Mouse (Mus musculus): ENCODE data around the gene Rnf126.

The Rnf126 gene

DNA sequence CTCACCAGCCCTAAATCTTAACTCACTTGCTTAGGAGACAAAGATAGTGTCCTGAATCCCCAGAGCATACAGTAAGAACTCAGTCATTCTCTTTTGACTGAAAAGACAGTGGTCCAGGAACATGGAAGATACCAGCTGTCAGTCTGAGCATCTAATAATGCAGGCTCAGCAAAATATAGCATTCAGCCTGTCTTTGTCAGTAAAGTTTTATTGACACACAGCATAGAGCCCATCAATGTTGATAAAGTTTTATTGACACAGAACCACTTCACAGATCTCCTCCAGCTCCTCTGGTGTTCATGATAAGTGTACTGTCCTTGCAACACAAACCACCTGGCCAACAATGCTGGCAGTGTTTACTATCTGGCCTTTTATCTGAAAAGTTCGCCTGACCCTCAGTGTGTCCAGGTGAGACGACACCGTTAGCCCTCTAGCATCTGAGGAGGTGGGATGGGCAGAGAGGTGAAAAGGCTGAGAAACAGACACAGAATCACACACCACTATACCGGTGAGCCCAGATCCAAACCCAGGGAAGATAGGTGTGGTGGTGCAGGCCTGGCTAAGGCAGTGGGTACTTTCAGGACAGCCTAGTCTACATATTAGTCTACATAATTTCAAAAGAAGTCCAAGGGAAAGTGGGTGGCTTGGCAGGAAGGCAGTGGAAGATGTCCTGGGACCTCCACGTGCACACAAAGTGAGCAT is 25.7 kb upstream of the Rnf126 start:
- no peak for DNase-seq (ENCODE audit: low read depth, low spot score)

DNA sequence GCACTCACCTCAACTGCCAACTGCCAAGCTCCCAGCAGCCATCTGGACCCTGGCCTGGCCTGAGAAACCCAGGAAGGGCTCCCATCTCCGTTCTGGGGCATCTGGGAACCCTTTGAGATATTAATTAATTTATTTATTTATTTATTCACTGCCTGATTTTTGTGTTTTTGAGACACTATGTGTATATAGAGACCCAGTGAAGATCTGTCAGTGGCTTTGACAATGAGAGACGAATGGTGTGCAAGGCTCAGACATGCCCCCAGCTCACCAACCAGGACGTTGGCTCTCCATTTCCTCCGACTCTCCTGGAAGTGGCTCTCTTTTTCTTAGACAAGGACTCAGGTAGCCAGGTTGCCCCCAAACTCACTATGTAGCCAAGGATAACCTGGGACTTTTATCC is 24.1 kb upstream of the Rnf126 start, which contains the start of gene Prss57:
Gene Prss57 (minus strand): TSS at position 101 of the 400 bp plus-strand sequence.
- DNase-seq (ENCODE audit: low read depth, low spot score) = no peak

DNA sequence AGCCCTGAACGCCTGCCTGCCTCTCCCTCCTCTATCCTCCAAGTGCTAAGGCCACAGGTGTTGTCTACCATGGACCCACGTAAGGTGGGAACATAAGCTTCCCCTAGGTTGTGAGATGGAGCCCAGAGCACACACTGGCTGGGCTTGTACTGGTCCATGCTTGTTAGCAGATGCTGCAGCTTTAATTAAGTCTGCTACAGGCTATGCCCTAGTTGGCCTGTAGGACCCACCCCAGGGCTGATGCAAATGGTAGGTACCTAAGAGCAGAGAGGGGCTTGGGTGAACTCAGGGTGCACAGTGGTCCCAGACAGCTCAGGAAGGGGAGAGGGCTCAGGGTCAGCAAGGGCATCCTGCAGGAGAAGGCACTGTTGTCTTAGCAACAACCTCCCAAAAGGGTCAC is 22.8 kb upstream of the Rnf126 start:
- no peak for DNase-seq (ENCODE audit: low read depth, low spot score)

DNA sequence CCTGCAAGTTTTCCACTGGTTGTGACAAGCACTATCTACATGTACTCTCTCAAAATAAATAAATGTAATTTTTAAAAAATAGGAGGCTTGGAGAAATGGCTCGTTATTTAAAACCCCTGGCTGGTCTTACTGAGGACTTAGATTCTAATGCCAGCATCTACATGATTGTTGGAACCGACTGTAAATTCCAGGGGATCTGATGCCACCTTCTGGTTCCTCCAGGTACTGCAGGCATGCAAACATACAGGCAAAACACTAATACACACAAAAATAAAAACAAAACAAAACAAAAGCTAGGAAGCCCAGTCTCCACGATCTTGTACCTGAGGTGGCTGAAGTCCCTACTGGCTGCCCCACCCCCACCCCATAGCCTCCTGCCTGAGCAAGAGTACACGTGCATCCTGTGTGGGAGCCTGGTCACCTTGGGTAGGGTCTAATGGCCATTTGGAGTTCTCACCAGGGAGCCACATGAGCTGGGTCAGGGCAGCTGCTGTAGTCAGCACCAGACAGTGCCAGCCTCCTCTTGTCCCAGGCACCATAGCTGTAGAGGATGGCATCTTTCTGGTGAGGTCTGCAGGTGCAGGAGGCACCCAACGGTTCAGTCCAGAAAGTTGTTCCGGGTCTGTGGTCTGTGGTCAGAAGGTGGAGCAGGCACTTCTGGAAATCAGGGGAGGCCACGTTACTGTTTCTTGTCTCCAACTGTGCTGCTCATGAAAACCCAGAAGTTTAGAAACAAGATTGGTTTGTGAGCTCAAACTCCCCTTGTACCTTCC is 21.8 kb upstream of the Rnf126 start:
- peak; percentile 61 for DNase-seq (ENCODE audit: low read depth, low spot score)

DNA sequence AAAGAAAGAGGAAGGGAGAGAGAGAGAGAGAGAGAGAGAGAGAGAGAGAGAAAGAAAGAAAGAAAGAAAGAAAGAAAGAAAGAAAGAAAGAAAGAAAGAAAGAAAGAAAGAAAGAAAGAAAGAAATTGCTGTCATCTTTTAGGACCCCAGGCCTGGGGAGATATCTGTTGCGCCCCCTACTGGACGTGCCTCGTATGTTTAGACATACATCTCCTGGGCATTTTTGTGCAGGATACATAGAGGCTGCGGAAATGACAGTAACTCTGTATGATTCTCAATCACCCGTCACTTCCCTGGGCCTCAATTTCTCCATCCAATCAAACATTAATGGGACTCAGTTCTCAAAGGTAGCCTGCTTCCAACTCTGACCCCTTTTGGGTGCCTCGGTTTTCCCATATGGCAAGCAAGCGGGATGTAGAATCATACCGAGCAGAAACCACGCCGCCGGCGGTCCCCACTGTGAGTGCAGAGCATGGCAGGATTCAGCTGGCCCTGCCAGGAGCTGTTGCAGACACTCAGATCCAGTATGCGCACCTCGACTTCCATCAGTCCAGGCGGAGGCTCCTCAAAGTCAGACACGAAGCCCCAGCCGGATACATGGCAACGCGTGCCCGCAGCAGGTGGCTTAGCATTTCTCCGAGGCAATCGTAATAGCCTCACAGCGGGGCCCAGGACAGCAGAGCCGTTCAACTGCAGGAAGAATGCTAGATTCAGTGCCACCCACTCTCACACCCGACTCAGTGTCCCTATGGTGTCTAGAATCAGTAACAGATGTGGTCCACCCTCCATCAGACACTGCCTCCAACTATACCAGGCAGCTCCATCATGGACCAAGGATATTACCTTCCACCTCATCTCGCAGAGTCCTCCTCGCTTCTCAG is 17.4 kb upstream of the Rnf126 start:
- no peak for DNase-seq (ENCODE audit: low read depth, low spot score)

DNA sequence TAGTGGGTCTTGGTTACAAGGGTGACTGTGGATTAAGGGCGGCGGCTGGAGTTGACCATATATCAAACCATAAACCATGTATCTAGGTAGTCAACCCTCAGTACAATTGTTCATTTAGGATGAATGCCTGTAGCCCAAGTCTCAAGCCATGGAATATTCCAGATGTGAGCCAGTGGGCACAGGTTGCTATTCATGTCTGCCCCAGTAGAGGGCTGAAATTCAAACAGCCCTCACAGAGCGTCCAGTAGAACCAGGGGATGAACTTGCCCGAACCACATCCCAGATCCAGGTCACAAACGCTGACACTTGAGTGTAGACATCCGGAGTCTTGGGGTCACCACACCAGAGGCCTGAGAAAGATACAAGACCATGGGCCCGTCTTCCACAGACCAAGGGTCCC is 16.3 kb upstream of the Rnf126 start:
- no peak for DNase-seq (ENCODE audit: low read depth, low spot score)

DNA sequence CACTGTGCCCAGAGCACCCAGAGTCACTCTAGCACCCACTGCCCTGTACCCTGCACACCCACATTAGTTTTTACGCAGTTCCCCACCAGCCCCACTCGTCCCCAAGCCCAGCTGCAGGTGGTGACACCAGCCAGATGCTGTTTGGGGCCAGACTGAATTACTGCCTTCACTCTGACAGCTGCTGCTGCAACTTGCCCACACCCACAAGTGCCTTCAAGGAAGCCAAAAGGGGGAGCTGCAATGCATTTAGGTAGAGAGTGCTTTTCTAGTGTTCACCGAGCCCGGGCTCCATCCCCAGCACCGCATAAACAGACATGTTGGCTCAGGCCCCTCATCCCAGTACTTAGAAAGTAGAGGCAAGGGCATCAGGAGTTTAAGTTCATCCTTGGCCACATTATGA is 15.2 kb upstream of the Rnf126 start:
- no peak for DNase-seq (ENCODE audit: low read depth, low spot score)

DNA sequence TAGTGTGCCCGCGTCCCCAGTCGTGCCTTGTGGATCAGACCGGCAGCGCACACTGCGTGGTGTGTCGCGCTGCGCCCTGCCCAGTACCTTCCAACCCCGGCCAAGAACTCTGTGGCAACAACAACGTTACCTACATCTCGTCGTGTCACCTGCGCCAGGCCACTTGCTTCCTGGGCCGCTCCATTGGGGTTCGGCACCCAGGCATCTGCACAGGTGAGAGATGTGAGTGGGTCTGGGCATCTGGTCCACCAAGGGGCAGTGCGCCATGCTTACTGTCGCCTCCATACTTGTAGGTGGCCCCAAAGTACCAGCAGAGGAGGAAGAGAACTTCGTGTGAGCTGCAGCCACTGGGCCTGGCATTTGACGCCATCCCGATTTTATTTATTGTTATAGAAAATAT is 14.4 kb upstream of the Rnf126 start:
- no peak for DNase-seq (ENCODE audit: low read depth, low spot score)

DNA sequence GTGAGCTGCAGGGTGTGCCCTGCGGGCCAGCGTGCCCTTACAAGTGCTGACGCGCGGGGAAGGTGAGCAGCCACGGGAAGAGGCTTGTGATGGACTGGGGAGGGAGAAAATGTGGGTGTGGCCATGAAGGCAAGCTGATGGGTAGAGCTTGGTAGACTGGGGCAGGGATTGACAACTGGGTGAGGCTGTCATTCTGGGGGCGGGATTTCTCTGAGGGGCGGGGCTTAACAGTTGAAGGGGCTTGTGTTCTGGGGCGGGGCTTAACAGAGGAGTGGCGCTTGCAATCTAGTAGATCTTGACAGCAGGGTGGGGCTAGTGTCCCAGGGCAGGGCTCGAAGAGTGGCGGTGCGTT is 13.9 kb upstream of the Rnf126 start:
- DNase-seq (ENCODE audit: low read depth, low spot score) = no peak

DNA sequence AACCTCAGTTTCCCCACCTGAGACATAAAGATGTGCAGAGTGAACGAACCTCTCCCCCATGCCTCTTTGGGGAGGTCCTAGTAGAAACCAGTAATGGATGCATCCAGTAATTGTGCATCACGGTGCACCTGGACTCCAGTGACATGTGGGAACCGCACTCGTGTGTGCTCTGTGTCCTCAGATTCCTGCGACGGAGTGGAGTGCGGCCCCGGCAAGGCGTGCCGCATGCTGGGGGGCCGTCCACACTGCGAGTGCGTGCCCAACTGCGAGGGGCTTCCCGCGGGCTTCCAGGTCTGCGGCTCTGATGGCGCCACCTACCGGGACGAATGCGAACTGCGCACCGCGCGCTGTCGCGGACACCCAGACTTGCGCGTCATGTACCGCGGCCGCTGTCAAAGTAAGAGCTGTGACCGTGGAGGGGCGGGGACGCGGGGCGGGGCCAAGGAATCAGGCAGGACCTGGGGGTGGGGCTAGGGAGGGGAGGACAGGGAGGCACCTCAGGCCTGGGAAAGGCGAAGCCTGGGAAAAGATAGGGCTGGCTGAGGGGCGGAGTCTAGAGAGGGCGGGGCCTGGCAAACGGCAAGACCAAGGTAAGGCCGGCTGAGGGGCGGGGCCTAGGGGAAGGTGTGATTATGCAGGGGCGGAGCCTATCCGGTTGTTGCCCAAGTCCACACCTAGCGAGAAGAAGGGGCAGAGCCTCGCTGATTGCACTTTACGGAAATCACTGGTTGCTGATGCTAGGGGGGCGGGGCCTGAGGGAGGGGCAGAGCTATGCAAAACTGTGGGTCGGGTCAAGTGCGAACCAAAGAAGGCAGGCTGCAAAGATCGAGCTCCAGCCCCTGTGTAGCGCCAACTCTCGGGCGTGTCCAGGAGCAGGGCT is 13.3 kb upstream of the Rnf126 start:
- peak; percentile 94 for DNase-seq (ENCODE audit: low read depth, low spot score)

DNA sequence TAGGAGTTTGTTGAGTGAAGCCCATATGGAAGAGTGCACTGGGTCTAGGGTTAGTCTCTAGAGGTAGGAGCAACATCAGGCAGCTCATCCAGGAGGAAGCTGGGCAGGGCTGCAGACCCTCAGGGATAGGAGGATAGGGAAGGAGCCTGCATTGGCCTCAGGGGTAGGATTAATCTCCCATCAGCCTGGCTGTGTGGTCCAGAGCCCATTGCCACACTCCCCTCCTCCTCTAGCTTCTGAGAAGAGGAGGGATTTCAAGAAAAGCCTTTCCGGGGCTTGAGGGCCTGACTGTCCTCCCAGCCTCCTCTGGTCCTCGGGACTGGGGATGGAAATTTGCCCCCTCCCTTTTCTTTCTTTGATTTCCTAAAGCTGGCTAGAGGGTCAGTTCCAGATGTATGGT is 12.4 kb upstream of the Rnf126 start:
- no peak for DNase-seq (ENCODE audit: low read depth, low spot score)

DNA sequence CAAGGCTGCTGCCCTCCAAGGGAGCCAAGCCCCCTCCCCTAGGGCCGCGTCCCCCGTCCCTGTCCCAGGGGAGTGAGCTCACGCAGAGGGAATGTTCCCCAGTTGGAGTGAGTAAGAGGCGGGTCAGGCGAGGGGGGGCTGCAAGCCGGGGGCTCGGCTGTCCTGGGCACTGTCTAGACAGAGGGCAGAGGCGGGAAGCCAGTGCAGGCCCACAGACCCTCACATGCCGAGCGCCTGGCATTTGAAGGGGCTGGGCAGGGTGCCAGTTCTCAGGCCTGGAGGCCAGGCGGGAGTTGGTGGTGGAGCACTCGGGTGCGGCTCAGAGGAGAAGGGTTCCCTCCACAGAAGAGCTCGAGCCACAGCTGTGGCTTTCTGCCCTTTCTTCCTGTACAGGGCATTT is 11.3 kb upstream of the Rnf126 start:
- DNase-seq (ENCODE audit: low read depth, low spot score) = no peak

DNA sequence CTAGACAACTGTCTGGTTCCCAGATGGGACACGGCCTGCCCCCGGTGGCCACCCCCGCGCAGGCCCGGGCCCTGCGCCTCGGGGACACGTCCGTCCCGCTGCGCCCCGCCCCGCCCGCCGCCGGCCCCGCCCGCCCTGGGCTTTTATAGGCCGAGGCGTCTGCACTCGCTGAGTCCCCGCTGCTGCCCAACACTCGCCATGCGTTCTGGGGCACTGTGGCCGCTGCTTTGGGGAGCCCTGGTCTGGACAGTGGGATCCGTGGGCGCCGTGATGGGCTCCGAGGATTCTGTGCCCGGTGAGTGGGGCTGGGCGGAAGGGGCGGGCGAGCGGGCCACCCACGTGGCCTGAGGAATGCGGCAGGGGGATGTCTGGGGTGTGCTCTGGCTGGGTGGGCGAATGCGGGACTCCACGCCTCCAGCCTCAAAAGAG is 10.4 kb upstream of the Rnf126 start, which contains the start of gene Fstl3:
Gene Fstl3 (plus strand): TSS at position 170 of the 429 bp plus-strand sequence.
- no peak for DNase-seq (ENCODE audit: low read depth, low spot score)

DNA sequence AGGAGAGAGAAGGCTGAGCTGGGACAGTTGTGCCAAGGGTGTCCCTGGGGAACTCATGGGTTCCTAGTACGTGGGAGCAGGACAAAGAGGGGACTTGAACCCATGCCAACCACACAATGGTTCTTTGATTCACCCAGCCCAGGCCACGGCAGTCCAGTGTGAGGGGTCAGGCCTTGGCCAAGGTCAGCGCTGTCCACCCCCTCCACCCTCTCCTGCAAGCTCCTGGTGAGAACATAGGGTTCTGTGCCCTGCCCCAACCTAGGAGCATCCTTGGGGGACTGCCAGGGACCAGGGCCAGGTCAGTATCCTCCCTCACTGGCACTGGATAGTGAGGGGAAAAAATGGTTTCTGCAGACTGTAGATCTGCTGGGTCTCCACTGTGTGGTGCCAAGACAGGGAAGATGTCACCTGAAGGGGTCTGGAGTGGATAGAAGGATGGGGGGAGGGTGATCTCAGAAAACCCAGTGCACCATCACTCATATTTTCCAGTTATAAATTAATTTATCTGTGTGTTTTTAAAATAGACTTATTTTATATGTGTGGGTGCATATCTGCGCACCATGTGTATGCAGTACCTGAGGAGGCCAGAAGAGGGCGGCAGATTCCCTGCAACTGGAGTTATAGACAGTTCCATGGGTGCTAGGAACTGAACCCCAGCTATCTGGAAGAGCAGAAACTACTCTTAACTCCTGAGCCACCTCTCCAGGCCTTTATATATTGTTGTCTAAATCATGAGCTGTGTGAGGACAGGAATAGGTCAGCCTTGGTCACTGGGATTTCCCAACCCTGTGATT is 7.9 kb upstream of the Rnf126 start:
- DNase-seq (ENCODE audit: low read depth, low spot score) = no peak

DNA sequence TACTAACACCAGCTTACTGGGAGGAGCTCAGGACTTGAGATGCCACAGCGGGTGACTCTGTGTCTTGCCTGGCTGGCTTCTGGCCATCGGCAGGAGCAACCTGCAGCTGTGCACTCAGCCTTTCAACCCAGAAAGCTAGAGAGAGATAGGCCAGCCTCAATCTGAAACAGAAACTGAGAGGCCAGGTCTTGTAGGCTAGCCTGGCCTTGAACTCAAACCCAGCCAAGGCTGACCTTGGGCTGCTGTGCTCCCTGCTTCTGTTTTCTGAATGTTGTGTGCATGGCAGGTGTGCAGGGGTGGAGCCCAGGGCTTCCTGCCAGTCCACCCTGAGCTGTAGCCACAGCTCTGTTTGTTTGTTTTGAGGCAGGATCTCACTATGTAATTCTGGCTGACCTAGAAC is 6.5 kb upstream of the Rnf126 start:
- no peak for DNase-seq (ENCODE audit: low read depth, low spot score)

DNA sequence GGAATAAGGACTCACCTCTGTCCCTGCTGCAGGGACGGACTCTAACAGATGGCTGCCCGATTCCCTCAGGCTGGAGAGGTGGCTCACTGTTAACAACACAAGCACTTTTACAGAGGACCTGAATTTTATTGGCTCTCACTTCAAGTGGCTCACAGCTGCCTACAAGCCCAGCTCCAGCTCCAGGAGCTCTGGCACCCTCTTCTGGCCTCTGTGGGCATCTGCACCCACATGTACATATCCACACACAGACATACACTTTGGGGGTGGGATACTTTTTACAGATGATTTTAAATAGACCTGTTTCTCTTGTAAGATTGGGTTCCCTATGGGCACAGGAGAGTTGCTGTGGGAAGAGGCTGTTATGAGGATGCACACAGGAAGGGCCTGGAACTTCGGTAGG is 5.6 kb upstream of the Rnf126 start:
- no peak for DNase-seq (ENCODE audit: low read depth, low spot score)

DNA sequence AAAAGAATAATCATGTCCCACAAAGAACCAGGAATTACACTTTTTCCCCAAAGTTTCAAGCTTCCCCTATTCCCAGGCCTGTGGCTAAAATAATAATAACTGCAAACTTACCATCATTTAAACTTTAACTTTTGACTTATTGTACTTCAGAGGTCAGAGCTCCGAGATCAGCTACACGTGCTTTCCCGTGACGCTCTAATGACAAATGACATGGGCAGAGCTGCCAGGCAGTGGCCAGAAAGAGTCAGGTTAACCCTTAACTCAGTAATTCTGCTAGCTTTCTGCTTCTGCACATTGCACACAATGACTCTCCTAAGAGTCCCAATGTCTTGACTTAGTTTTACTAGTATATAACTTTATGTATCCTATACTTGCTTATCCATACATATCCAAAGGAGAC is 2.6 kb upstream of the Rnf126 start:
- DNase-seq (ENCODE audit: low read depth, low spot score) = no peak

DNA sequence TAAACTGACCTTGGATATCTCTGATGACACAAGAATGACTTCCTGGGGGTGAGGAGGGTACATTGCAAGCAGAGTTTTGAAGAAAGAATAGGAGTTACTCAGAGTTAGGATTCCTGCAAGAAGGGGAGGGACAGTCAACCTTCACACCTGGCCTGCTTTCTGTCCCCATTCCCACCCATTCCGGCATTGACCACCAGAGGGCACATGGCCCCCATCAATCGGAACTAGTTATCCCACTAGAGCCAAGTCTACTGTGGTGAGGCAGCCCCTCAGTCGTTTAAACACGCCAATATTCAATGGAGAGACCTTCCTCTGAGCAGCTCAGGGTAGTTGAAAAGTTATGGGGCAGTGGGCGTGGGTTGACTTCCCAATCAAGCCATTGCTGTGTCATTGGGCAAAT is 1.6 kb upstream of the Rnf126 start:
- DNase-seq (ENCODE audit: low read depth, low spot score) = no peak

DNA sequence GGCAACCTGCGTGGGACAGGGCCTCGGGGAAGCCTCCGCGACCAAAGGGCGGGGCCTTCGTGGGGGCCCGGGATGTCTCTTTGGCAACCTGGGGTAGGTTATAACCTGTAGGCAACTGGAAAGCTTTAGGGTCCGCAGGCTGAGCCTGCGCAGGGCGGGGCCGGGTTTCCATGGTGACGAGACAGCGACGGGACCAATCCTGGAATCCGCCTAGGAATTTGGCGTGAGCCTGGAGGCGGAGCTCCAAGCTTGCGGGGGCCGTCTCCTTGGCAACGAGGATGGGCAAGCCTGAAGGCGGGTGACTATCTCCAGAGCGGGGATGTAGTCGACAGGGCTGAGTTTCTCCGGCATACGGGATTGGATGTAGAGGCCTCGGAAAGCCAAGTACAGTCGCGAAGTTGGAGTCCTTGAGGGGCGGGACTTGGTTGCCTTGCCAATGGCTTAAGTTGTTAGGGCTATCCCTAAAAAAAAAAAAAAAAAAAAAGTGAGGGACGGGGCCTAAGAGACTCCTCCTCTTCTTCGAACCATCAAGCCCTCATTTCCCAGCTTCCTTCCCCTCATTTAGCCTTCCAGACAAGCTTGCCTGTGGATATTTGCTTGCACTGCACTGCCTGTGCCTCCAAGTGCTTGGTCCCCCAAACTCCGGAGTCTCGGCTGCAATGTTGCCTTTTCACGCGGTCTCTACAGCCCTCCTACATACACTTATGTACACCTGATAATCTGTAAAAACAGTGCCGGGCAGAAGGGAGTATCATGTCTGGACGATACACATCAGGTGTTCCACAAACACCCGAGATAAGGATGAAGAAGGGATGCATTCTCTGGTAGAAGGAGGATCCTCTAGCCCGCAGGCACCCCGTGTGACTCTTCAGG is 856 bp upstream of the Rnf126 start:
- DNase-seq (ENCODE audit: low read depth, low spot score) = peak; percentile 91

Measured in skeletal muscle tissue, adult 2 months (tissue).